Mouse (Mus musculus) kidney, postnatal 10 days (tissue): ENCODE data around the gene Btbd35f8.
"Not testable (repeated sequence)": the region's sequence is repeated elsewhere in the genome, so short reads cannot be mapped to it uniquely, and the experiment has no call there.

Experiments used
- DNase-seq: peaks from one replicate; pipeline ENCODE4 v3.0.0; 2021; ENCODE audit warnings: mixed read lengths

Btbd35f8 gene

DNA sequence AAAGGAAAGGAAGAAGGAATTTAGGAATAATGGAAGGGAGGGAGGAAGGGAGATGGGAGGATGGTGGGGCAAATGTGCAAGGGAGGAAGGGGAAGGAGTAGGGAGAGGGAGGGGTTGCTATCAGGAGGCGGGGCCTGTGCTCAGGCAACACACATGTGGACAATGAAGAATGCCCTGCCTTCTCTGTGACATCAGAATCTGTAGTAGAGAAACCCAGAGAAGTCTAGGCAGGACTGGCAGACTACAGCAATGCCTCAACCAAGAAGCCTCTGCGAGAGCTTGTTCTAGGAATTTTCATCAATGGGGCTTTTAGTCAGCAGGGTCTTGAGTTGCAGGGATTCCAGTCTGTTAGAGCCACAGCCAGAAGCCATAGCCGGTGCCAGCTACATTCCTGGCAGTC lies at the start of gene Btbd35f8:
Btbd35f8 (plus strand) TSS at position 301 of the 400 bp plus-strand sequence.
- DNase-seq = not testable (repeated sequence)
